Mouse (Mus musculus) heart, embryonic 14.5 days (tissue): Measurements from ENCODE around the gene Gm12830. TPM values are rescaled to one million over a fixed set of nuclear protein-coding genes. Genes with fewer than 3 reads are reported as not detected.

Source experiments
- ATAC-seq: fragments of 200-750 bp; cut with Nextera tagmentation; 2 replicates; pipeline ENCODE4 v1.8.0; 2017; ENCODE audit warnings: low read depth, moderate TSS enrichment; ENCODE audit not compliant: insufficient number of reproducible peaks, insufficient read depth, low FRiP score
- H3K27ac ChIP-seq, 2 experiments: fragments of 200-500 bp in 1 of 2; fragments of 300-500 bp in 1 of 2; sonication (generic) in 1 of 2; replicated peaks in 1 of 2; 2 replicates each; pipeline ENCODE4 v1.5.1; 2012 to 2014; ENCODE audit warnings: low read depth in 2 of 2, low read length in 2 of 2, control low read depth in 1 of 2, mild to moderate bottlenecking in 1 of 2, mixed read lengths in 1 of 2; ENCODE audit not compliant: control insufficient read depth in 1 of 2, insufficient read depth in 1 of 2
- H3K27me3 ChIP-seq: fragments of 300-500 bp; sonication (generic); 2 replicates; pipeline ENCODE4 v1.6.1; 2014; ENCODE audit warnings: mild to moderate bottlenecking, low read length, control low read depth; ENCODE audit not compliant: control insufficient read depth, insufficient read depth
- H3K36me3 ChIP-seq: fragments of 300-500 bp; sonication (generic); 2 replicates; pipeline ENCODE4 v1.6.1; 2014; ENCODE audit warnings: mild to moderate bottlenecking, control low read depth, low read length, mixed read lengths; ENCODE audit not compliant: control insufficient read depth, insufficient read depth
- H3K4me1 ChIP-seq, 2 experiments: fragments of 200-500 bp in 1 of 2; fragments of 300-500 bp in 1 of 2; sonication (generic) in 1 of 2; 2 replicates each; pipeline ENCODE4 v1.6.1; 2012 to 2014; ENCODE audit warnings: low read length in 2 of 2, control low read depth in 1 of 2, mixed read lengths in 1 of 2; ENCODE audit not compliant: control insufficient read depth in 2 of 2, insufficient read depth in 2 of 2
- H3K4me2 ChIP-seq: fragments of 300-500 bp; sonication (generic); 2 replicates; pipeline ENCODE4 v1.6.1; 2014; ENCODE audit warnings: mild to moderate bottlenecking, low read length
- H3K4me3 ChIP-seq, 2 experiments: fragments of 200-500 bp in 1 of 2; fragments of 300-500 bp in 1 of 2; sonication (generic) in 1 of 2; 2 replicates each; pipeline ENCODE4 v1.5.1; 2012 to 2014; ENCODE audit warnings: low read length in 2 of 2, mild to moderate bottlenecking in 2 of 2, control low read depth in 1 of 2, low read depth in 1 of 2, moderate library complexity in 1 of 2; ENCODE audit not compliant: control insufficient read depth in 1 of 2, insufficient read depth in 1 of 2
- H3K9ac ChIP-seq: fragments of 300-500 bp; sonication (generic); 2 replicates; pipeline ENCODE4 v1.6.1; 2014; ENCODE audit warnings: mild to moderate bottlenecking, low read length
- H3K9me3 ChIP-seq: fragments of 300-500 bp; sonication (generic); 2 replicates; pipeline ENCODE4 v1.6.1; 2016; ENCODE audit warnings: low read length, control low read depth; ENCODE audit not compliant: control insufficient read depth
- WGBS: fragments of 180-500 bp; shearing (Covaris S2); extraction: QIAGEN DNeasy Blood & Tissue Kit; methylation state at CpG from one replicate; pipeline ENCODE4 v1.1.7; 2014; 5-methylcytosine and 5-hydroxymethylcytosine counted together
- polyA plus RNA-seq: library from polyadenylated mRNA; unstranded; fragments of >200 nt; fragmentation: Nextera tagmentation; extraction: Ambion mirVana; gene quantifications from 2 replicates; pipeline ENCODE4 v1.2.1, GENCODE M21; 2014

The Gm12830 gene
- polyA plus RNA-seq, 1 experiment from 2014 or later, result not detected

- Histone ChIP-seq H3K27ac (no peak overlapping the region), H3K27me3 (peaks cover 49% of the 10 kb centered on the region), H3K36me3 (no peaks in the 10 kb centered on the region), H3K4me3 (no peak overlapping the region), H3K4me1 (0 out of 4 replicates have a peak, but pooled peaks cover 0 to 6% of the 10 kb centered on the region in 2 experiments), H3K9me3 (peaks cover 2% of the 10 kb centered on the region; the same call in 1 of the 2 replicates), H3K4me2 (no peak overlapping the region), H3K9ac (no peak overlapping the region)
- WGBS, result 44% methylated on average over 4 of the region's 4 CpGs
- ATAC-seq, result no peak
Observed at GRCm38 (mm10) chr4:114845622-114846021, 24.1 kb downstream of the Gm12830 start.

- 74% methylated on average over 6 of the region's 6 CpGs for WGBS
- Histone ChIP-seq H3K4me2 (no peak overlapping the region), H3K4me1 (0 out of 4 replicates have a peak, but pooled peaks cover 0 to 6% of the 10 kb centered on the region in 2 experiments), H3K9me3 (peaks cover 2% of the 10 kb centered on the region; the same call in 1 of the 2 replicates), H3K9ac (no peak overlapping the region), H3K27me3 (peaks cover 38% of the 10 kb centered on the region), H3K36me3 (no peaks in the 10 kb centered on the region), H3K27ac (no peak overlapping the region), H3K4me3 (no peak overlapping the region)
- ATAC-seq, result no peak
Observed at GRCm38 (mm10) chr4:114846723-114847122, 25.2 kb downstream of the Gm12830 start.

GRCm38 (mm10) chr4:114853968-114854367 is 32.4 kb downstream of the Gm12830 start:
- no peaks in the 10 kb centered on the region for H3K4me1 ChIP-seq
- no peaks in the 10 kb centered on the region; the same call in 1 of the 2 replicates for H3K27me3 ChIP-seq
- H3K4me3 ChIP-seq, result no peak overlapping the region
- H3K4me2 ChIP-seq, result no peak overlapping the region
- 66% methylated on average over 2 of the region's 2 CpGs for WGBS
- no peak for ATAC-seq
- H3K27ac ChIP-seq, result no peak overlapping the region
- H3K36me3 ChIP-seq, result no peaks in the 10 kb centered on the region
- H3K9ac ChIP-seq, result no peak overlapping the region
- no peaks in the 10 kb centered on the region for H3K9me3 ChIP-seq

- H3K27me3 ChIP-seq, result no peaks in the 10 kb centered on the region; the same call in 1 of the 2 replicates
- WGBS, result 41% methylated on average over 5 of the region's 5 CpGs
Observed at GRCm38 (mm10) chr4:114858426-114858825, 36.9 kb downstream of the Gm12830 start.

GRCm38 (mm10) chr4:114863166-114863565 is 41.6 kb downstream of the Gm12830 start:
- no peak overlapping the region for H3K27ac ChIP-seq
- no peak overlapping the region for H3K4me2 ChIP-seq
- H3K9me3 ChIP-seq, result no peaks in the 10 kb centered on the region
- H3K4me3 ChIP-seq, result no peak overlapping the region
- H3K4me1 ChIP-seq, result no peaks in the 10 kb centered on the region
- no peaks in the 10 kb centered on the region for H3K27me3 ChIP-seq
- ATAC-seq, result no peak
- H3K36me3 ChIP-seq, result no peaks in the 10 kb centered on the region
- H3K9ac ChIP-seq, result no peak overlapping the region
- WGBS, result 68% methylated on average over 5 of the region's 5 CpGs

More at GRCm38 (mm10) chr4:114858426-114858825, 36.9 kb downstream of the Gm12830 start:
- Histone ChIP-seq H3K4me1 (no peaks in the 10 kb centered on the region), H3K27ac (no peak overlapping the region), H3K4me3 (no peak overlapping the region), H3K9me3 (no peaks in the 10 kb centered on the region), H3K9ac (no peak overlapping the region), H3K4me2 (no peak overlapping the region), H3K36me3 (no peaks in the 10 kb centered on the region)
- no peak for ATAC-seq

GRCm38 (mm10) chr4:114869765-114870490 is 48.4 kb downstream of the Gm12830 start:
- no peak for ATAC-seq
- H3K9ac ChIP-seq, result no peak overlapping the region
- no peaks in the 10 kb centered on the region for H3K9me3 ChIP-seq
- no peaks in the 10 kb centered on the region for H3K27me3 ChIP-seq
- H3K4me1 ChIP-seq, result no peaks in the 10 kb centered on the region
- no peaks in the 10 kb centered on the region for H3K36me3 ChIP-seq
- H3K4me2 ChIP-seq, result no peak overlapping the region
- no peak overlapping the region for H3K27ac ChIP-seq
- 50% methylated on average over 11 of the region's 11 CpGs for WGBS
- no peak overlapping the region for H3K4me3 ChIP-seq

- Histone ChIP-seq H3K27me3 (peaks cover 7% of the 10 kb centered on the region; the same call in 1 of the 2 replicates), H3K9me3 (no peaks in the 10 kb centered on the region), H3K36me3 (no peaks in the 10 kb centered on the region), H3K4me3 (no peak overlapping the region), H3K4me2 (no peak overlapping the region), H3K4me1 (no peaks in the 10 kb centered on the region; a peak in 1 of 4 replicates), H3K9ac (no peak overlapping the region), H3K27ac (no peak overlapping the region)
- 16% methylated on average over 8 of the region's 8 CpGs for WGBS
- ATAC-seq, result no peak
Observed at GRCm38 (mm10) chr4:114876441-114876972, 55.0 kb downstream of the Gm12830 start.
